In genomic region chr11:5057856-5058641, GRCm38 (mm10) we compare ENCODE assay signal across 8 mouse cellular contexts. TPM values are rescaled to one million over a fixed set of nuclear protein-coding genes. Genes with fewer than 3 reads are reported as not detected.
DNase-seq lines count a peak whose midpoint lies in the region; ATAC-seq and TF ChIP-seq lines count a peak whose summit lies in the region.

Gene Rasl10a (plus strand): TSS chr11:5058128.

- in situ Hi-C loops in ES-E14 (cut with MboI; ENCODE audit: low sequenced_read_pairs in 2 of 2, unreplicated experiment in 2 of 2) = no loop called here

- no peak within 1 kb of the TSS for H3K27ac ChIP-seq in ES-E14 (ENCODE audit: insufficient read depth, low read depth, low read length, poor library complexity, severe bottlenecking)
- H3K27ac ChIP-seq in forebrain, embryonic 14.5 days (ENCODE audit: low read depth, low read length) = no peak within 1 kb of the TSS
- no peak within 1 kb of the TSS for H3K27ac ChIP-seq in midbrain, embryonic 13.5 days
- H3K27ac ChIP-seq in stomach, embryonic 15.5 days = no peak within 1 kb of the TSS

- peak within 1 kb of the TSS; percentile 79 for H3K4me2 ChIP-seq in forebrain, embryonic 14.5 days (ENCODE audit: low read length)
- H3K4me2 ChIP-seq in midbrain, embryonic 13.5 days (replicated peaks) = peak within 1 kb of the TSS; percentile 85
- H3K4me2 ChIP-seq in stomach, embryonic 15.5 days = peak within 1 kb of the TSS; percentile 98

- H3K36me3 ChIP-seq in ES-E14 (ENCODE audit: control insufficient read depth, insufficient read depth, low read length, poor library complexity, severe bottlenecking) = peaks cover 16% of the 10 kb centered on the region; the same call in 1 of the 2 replicates
- H3K36me3 ChIP-seq in forebrain, embryonic 14.5 days (ENCODE audit: control insufficient read depth, insufficient read depth, low read length) = no peaks in the 10 kb centered on the region; the same call in 1 of the 2 replicates
- H3K36me3 ChIP-seq in midbrain, embryonic 13.5 days = no peaks in the 10 kb centered on the region; the same call in 1 of the 2 replicates
- H3K36me3 ChIP-seq in stomach, embryonic 15.5 days = no peaks in the 10 kb centered on the region

- H3K9me3 ChIP-seq in ES-E14 (ENCODE audit: control insufficient read depth, insufficient read depth, low read depth, low read length) = no peaks in the 10 kb centered on the region
- no peaks in the 10 kb centered on the region for H3K9me3 ChIP-seq in forebrain, embryonic 14.5 days (replicated peaks; ENCODE audit: control insufficient read depth, low read length)
- H3K9me3 ChIP-seq in midbrain, embryonic 13.5 days = no peaks in the 10 kb centered on the region
- H3K9me3 ChIP-seq in stomach, embryonic 15.5 days = no peaks in the 10 kb centered on the region

- DNase-seq in A20 (ENCODE audit: low read depth, low spot score) = peak; percentile 87
- no peak for DNase-seq in ES-E14 (ENCODE audit: low read depth, low spot score)
- DNase-seq in forebrain, embryonic 14.5 days (ENCODE audit: low spot score) = no peak
- DNase-seq in induced T-regulatory cell, adult 2 months (ENCODE audit: low read depth) = peak; percentile 65
- peak; percentile 59 to 60 for DNase-seq in left cerebral cortex, postnatal 25 days (ENCODE audit: low spot score in 2 of 2)
- no peak for DNase-seq in urinary bladder, postnatal 10 days (ENCODE audit: low spot score)

- intact Hi-C loops in left cerebral cortex, postnatal 25 days (cut with DNase I) = loop anchor here (2.0 kb wide), 1 partner anchor 15 kb away; no protein-coding TSS in a partner anchor

- peak; percentile 8; the same call in 1 of the 2 replicates for ATAC-seq in forebrain, embryonic 14.5 days
- 0 out of 2 replicates have a peak, but pooled peaks have one; percentile 5 for ATAC-seq in midbrain, embryonic 13.5 days
- no peak for ATAC-seq in stomach, embryonic 15.5 days (ENCODE audit: insufficient read depth, low FRiP score, low read depth)

- H3K9ac ChIP-seq in ES-E14 (ENCODE audit: insufficient read depth, low read depth, low read length, poor library complexity, severe bottlenecking) = peak within 1 kb of the TSS; percentile 46
- peak within 1 kb of the TSS; percentile 60 for H3K9ac ChIP-seq in forebrain, embryonic 14.5 days (ENCODE audit: low read length)
- H3K9ac ChIP-seq in midbrain, embryonic 13.5 days (replicated peaks) = peak within 1 kb of the TSS; percentile 68
- 0 out of 2 replicates have a peak within 1 kb of the TSS, but pooled peaks have one; percentile 13 for H3K9ac ChIP-seq in stomach, embryonic 15.5 days

- peaks cover 63% of the 10 kb centered on the region for H3K27me3 ChIP-seq in forebrain, embryonic 14.5 days (replicated peaks; ENCODE audit: control insufficient read depth, insufficient read depth, low read length)
- H3K27me3 ChIP-seq in midbrain, embryonic 13.5 days = peaks cover 81% of the 10 kb centered on the region
- H3K27me3 ChIP-seq in stomach, embryonic 15.5 days (replicated peaks) = peaks cover 59% of the 10 kb centered on the region

- peaks cover 10 to 47% of the 10 kb centered on the region in 2 experiments for H3K4me1 ChIP-seq in ES-E14 (ENCODE audit: control insufficient read depth in 2 of 2, insufficient read depth in 2 of 2, low read length in 2 of 2, poor library complexity in 1 of 2)
- H3K4me1 ChIP-seq in forebrain, embryonic 14.5 days (ENCODE audit: control insufficient read depth, insufficient read depth, low read length) = peaks cover 20% of the 10 kb centered on the region
- H3K4me1 ChIP-seq in midbrain, embryonic 13.5 days (replicated peaks) = peaks cover 67% of the 10 kb centered on the region
- peaks cover 53% of the 10 kb centered on the region for H3K4me1 ChIP-seq in stomach, embryonic 15.5 days

- peak within 1 kb of the TSS; percentile 53 to 65 for H3K4me3 ChIP-seq in ES-E14 (ENCODE audit: insufficient read depth in 1 of 2, low read depth in 1 of 2, low read length in 2 of 2, poor library complexity in 1 of 2, severe bottlenecking in 1 of 2)
- H3K4me3 ChIP-seq in forebrain, embryonic 14.5 days (ENCODE audit: low read depth, low read length) = peak within 1 kb of the TSS; percentile 41
- peak within 1 kb of the TSS; percentile 49 for H3K4me3 ChIP-seq in midbrain, embryonic 13.5 days (replicated peaks)
- peak within 1 kb of the TSS; percentile 48 for H3K4me3 ChIP-seq in stomach, embryonic 15.5 days (replicated peaks)

- WGBS in forebrain, embryonic 14.5 days = 2% methylated on average over 76 of the region's 77 CpGs
- 1% methylated on average over 76 of the region's 77 CpGs for WGBS in midbrain, embryonic 13.5 days
- WGBS in stomach, embryonic 15.5 days = 2% methylated on average over 77 of the region's 77 CpGs

TF ChIP-seq in ES-E14, 5 proteins besides CTCF, POLR2A, EP300 and RAD21:
- TF ChIP-seq ZNF384 (IDR thresholded peaks at IDR 0.05; ENCODE audit: low read depth, low read length) (no peak), HCFC1 (IDR thresholded peaks at IDR 0.05; ENCODE audit: borderline replicate concordance, insufficient read depth, low read length) (no peak), MAFK (IDR thresholded peaks at IDR 0.05; ENCODE audit: insufficient read depth, low read depth, low read length) (no peak), CHD2 (IDR thresholded peaks at IDR 0.05; ENCODE audit: low read depth, low read length) (no peak), ZC3H11A (IDR thresholded peaks at IDR 0.05; ENCODE audit: borderline replicate concordance, low read depth, low read length) (no peak)

RNA-seq across cellular contexts. Expression of gene Rasl10a, which starts in this region (rescaled TPM):
- total RNA-seq in ES-E14 (2012; rRNA removed) = 1.5 TPM in 2 replicates
- polyA plus RNA-seq in forebrain, embryonic 14.5 days (2014; fragmentation: Nextera tagmentation; extraction: Ambion mirVana) = 0.25 and 0.53 TPM in 2 replicates
- 10 to 100 TPM; 68.0 to 80.4 TPM for total RNA-seq in left cerebral cortex, postnatal 25 days (2021)
- 0.55 and 0.66 TPM in 2 replicates for polyA plus RNA-seq in midbrain, embryonic 13.5 days (2015; fragmentation: Nextera tagmentation; extraction: Ambion mirVana)
- 0.71 and 1.3 TPM in 2 replicates for polyA plus RNA-seq in stomach, embryonic 15.5 days (2015; fragmentation: Nextera tagmentation; extraction: Ambion mirVana)

Comparison
In these comparisons a context has a peak if more than half of its experiments do, and no peak if none do; other contexts are left out.
1. RNA of gene Rasl10a (total RNA-seq): 68.0 to 80.4 TPM in left cerebral cortex, postnatal 25 days; 1.5 TPM in ES-E14; every median in the first group is over 10 times any median in the second.
2. Peak in ATAC-seq, H3K4me3 ChIP-seq, H3K9ac ChIP-seq and H3K4me2 ChIP-seq in forebrain, embryonic 14.5 days; RNA of the gene not detected or under 1 TPM.
3. Peak in ATAC-seq, H3K4me3 ChIP-seq, H3K9ac ChIP-seq and H3K4me2 ChIP-seq in midbrain, embryonic 13.5 days; RNA of the gene not detected or under 1 TPM.
4. DNase-seq: peak in A20 (single experiment), induced T-regulatory cell, adult 2 months (single experiment) and left cerebral cortex, postnatal 25 days (2 of 2); none in ES-E14 (single experiment), forebrain, embryonic 14.5 days (single experiment) and urinary bladder, postnatal 10 days (single experiment).
5. H3K9ac ChIP-seq: peak in every context shown above with its lines; median percentile 68 in midbrain, embryonic 13.5 days; 60 in forebrain, embryonic 14.5 days; 46 in ES-E14; 13 in stomach, embryonic 15.5 days.
6. Peak in every context shown above with its lines, with median percentiles within 50 percentile points of each other: H3K4me3 ChIP-seq and H3K4me2 ChIP-seq.